Mouse (Mus musculus) thymus, postnatal 36 days (tissue): ENCODE data around the gene Tedc2.

Experiments used
- DNase-seq, 2 experiments: peaks; one replicate each; pipeline ENCODE4 v3.0.0; 2022; ENCODE audit warnings: mixed read lengths in 2 of 2

The Tedc2 gene

DNA sequence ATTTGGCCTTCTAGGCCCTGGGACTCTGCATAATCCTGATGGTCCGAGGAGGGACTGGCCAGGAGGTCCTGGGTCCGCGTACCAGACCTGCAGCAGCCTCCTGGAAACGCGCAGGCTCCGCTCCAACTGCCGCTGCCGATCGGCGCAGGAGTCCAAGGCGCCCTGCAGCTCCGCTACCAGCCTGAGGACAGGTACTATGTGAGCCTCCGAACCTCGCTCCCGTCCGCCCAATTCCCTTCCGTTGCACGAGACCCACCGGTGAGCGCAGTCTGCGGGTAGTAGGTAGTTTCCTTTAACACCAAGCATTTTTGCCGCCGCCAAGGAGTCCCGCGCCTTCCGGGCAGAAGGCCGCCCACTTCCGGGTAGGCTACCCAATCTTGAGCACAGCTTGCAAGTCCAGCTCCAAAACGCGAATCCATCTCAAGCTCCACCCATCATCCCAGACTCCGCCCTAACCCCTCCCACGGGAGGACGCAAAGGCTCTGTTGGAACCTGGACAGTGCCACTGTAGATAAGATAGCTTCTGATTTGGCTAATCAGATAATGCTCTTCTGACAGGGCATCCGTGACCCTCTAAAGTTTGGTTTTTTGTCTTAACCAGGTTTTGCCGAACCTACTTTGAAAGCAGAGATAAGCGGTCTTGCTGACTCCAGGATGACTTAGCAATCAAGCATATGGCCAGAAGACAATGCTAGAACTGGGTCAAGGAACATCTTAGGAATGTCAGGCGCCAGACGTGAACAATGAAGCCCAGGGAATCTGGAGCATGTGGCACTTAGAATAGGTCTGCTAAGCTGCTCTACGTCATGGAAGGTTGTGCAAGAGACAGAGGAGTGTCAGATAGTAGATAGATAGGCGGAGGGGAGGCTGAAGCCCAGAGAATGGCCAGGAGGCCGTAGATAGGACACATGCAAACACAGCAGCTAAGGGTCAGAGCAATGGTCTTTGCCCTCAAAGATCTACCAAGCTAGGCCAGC, at the start of gene Tedc2:
Tedc2 (minus strand) TSS at position 417 of the 977 bp plus-strand sequence.
- DNase-seq, result peak; percentile 90 to 92

DNA sequence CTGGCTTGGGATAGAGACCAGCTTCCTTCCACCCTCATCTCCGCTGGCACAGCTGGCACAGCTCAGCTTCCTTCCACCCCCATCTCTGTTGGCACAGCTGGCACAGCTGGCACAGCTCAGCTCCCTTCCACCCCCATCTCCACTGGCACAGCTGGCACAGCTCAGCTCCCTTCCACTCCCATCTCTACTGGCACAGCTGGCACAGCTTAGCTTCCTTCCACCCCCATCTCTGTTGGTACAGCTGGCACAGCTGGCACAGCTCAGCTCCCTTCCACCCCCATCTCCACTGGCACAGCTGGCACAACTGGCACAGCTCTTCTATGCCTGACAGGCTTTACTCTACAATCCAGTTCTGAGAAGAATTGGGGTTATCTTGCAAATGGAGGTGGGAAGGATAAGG, 46.5 kb upstream of the Tedc2 start:
- no peak for DNase-seq

- no peak for DNase-seq
Observed at GRCm38 (mm10) chr17:24264766-24265165, 44.1 kb upstream of the Tedc2 start.

DNA sequence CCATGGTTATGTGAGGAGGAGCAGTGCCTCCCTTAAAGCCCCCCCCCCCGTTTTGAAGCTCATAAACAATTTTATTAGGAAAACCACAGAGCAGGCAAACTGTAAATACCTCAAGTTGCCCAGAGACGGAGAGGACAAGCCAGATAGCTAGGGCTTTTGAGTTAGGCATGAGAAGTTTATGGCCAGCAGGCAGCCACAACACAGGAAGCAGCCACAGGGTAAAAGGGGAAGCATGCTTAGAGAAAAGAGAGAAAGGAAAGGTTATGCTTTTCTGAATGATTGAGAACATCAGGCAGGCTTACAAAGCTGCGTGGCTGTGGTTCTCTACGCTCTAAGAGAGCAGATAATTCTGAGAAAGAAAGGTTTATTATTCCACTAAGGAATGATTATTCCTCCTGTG, 39.9 kb upstream of the Tedc2 start:
- DNase-seq, result no peak

- no peak for DNase-seq
Observed at GRCm38 (mm10) chr17:24259702-24260101, 39.1 kb upstream of the Tedc2 start.

GRCm38 (mm10) chr17:24258981-24259380, 38.3 kb upstream of the Tedc2 start:
- no peak for DNase-seq

DNA sequence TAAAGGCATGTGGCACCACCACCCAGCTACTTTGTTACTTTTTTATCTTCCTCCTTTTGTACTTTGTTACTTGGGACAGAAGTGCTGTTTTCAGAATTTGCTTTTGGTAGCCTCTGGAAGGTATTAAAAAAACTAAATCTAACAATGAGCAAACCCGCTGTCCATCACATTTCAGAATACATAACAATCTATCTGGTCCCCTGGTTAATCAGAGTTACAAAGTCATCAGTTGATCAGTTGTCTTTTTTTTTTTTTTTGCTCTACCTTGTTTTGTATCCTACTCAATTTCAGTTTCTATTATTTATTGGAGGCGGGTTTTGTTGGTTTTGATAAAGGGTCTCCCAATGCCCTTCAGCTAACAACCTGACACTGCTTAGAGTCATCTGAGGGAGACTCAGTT, 31.7 kb upstream of the Tedc2 start:
- DNase-seq, result no peak

DNA sequence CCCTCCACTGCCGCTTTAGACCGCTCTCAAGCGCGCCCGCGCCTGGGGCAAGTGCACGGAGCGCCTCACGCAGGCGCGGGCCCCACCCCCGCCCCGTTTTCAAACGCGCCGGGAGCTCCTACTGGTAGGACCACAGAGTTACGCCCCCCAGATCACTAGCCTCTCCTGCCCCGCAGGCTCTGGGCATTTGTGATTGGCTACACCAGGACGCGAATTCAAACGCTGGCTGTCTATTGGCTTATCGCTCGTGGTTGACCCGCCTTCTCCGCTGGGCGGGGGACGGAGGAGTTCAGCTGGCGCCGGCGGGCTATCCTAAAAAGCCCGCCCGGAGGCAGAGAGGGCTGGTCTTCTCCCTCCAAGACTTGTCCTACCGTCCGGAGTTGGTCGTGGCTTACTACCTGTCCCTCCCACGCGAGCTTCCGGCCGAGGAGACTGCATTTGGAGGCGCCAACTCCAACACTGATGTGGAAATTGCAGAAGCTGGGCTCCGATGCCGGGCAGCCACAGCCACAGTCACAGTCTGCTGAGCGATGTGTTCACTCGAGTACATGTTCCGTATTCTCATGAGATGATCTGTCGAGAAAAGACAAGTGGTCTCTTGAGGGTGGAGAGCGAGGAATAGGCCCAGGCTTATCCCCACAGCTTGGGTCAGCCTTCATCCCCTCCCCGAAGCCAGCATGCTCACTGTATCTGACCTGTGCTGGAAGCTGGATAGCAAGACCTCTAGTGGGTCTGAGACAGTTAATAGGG, 30.8 kb upstream of the Tedc2 start, which contains the start of gene Ccnf:
Ccnf (minus strand) TSS at position 165 of the 750 bp plus-strand sequence.
- peak; percentile 96 to 97 for DNase-seq

DNA sequence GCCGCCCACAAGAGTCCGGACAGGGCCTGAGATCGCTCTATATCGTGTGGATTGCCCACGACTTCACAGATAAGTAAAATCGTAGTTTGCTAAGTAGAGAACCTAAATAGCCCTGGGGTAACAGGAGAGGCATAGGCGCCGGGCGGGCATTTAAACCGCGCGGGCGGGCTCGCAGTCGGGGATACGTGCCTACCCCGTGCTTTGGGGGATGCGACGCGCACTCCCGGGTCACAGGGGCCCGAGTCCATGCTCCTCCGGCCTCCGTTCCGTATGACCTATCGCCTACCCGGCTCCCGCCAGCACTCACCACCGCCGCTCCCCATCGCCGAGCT, 30.3 kb upstream of the Tedc2 start:
- DNase-seq, result no peak

GRCm38 (mm10) chr17:24248641-24249040, 28.0 kb upstream of the Tedc2 start:
- no peak for DNase-seq

DNA sequence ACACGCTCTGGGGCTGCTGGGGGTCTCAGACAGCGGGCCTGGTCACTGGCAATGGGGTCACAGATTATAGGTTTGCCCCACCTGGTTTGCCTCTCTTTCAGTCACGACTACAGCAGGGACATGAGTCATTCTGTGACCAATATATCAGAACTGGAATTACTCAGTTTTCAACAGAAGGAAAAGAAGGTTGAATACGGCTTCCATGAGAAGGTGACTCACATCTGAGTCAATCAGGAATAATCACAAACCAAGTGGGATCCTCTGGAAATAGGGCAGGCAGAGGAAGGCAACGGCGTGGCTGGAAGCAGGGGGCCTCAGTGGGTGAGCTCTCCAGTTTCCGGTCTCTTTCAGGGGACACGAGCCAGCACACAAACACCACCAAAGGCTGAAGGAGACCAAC, 23.4 kb upstream of the Tedc2 start:
- no peak for DNase-seq

DNA sequence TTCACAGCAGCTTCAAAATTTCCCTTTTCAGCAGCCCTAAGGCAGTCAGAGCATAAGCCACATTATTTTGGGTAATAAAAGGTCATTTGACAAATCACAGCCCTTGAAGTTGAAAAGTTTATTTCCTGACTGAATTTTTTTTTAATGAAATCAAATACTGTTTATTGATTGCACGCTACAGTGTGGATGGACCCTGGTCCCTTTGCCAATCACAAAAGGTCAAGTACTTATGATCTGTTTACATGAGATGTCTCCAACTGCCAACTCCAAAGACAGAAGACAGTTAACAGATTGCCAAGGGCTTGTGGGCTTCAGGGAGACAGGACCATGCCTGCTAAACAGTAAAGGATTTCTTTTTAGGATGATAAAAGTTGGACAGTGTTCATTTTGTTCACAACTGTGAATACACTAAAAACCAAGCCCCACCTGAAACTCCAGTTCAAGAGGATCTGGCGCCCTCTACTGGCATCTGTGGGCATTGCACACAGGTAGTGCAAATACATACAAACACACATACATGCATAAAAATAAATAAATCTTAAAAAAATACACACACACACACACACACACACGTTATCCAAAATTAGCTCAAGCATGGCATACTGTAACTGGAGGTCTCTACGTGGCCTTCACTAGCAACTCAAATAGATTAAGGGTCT, 22.8 kb upstream of the Tedc2 start:
- peak; percentile 46 to 54 for DNase-seq

DNA sequence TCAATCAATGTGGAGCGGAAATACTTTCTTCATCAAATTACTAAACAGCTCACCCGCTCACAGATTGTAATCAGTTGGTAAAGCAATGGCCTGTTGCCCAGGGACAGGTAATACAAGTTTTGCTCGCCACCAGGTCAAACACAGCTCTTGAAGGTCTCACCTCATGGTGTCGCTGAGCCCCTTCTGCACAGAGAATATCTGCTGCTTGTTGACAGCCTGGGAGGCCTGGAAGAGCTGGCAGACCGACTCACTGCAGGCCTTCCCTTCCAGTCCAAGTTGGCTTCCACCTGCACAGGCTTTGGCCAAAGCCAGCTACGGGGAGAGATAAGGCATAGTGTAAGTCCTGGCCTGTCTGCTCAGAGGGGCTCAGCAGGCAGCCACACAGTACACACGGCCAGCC, 16.3 kb upstream of the Tedc2 start:
- DNase-seq, result no peak

DNA sequence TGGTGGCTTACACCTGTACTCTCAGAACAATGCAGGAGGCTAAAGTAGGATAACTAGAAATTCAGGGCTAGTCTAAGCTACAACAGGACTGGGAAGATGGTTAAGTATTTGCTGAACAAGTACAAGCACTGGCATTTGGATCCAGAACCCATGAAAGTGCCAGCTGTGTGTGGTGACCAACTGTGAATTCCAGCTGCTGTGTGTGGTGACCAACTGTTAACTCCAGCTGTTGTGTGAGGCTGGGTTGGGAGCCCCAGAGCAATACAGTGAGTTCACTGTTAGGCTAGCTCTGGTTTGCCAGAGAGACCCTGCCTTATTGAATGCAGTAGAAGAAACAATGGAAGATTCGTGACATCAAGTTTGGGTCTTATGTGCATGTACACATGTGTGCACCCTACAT, 15.8 kb upstream of the Tedc2 start:
- DNase-seq, result no peak

- DNase-seq, result no peak
Observed at GRCm38 (mm10) chr17:24227941-24228340, 7.3 kb upstream of the Tedc2 start.

- DNase-seq, result no peak
Observed at GRCm38 (mm10) chr17:24226721-24227120, 6.1 kb upstream of the Tedc2 start.

- DNase-seq, result no peak
Observed at GRCm38 (mm10) chr17:24225851-24226250, 5.2 kb upstream of the Tedc2 start.

DNA sequence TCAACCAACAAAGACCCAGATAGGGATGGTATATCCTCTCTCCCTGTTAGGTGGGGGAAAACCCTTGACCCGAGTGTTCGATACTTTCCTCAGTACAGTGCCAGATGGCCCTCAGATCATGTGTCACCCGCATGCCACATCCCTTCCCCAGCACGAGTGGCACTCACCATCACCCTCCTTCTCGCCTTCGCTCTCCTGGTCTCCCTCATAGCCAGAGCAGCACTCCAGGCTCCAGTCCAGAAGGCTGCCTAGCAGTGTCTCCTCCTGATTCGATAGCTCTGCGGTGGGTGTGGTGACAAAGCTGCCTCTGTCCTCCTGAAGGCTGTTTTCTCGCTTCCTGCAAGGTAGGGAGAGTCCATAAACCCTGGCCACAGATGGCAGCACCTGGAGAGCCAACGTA, 4.1 kb upstream of the Tedc2 start:
- DNase-seq, result no peak

DNA sequence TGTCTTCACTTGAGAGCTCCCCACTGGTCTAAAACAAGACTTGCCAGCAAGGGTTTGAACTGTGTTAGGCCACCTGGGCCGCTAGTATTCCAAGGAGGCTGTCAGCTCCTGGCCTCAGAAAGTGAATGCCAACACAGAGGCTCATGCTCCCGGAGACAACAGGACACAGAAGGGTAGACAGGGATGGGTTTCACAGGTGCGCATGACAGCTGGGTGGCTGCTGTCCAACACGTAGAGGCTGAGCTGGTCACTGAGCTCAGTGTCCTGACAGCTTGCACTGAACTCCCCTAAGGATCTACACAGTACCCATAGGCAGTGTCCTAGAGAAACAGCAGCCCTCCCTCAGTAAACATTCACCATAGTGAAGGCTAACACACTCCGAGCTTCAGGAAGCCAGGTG, 2.9 kb upstream of the Tedc2 start:
- DNase-seq, result no peak

DNA sequence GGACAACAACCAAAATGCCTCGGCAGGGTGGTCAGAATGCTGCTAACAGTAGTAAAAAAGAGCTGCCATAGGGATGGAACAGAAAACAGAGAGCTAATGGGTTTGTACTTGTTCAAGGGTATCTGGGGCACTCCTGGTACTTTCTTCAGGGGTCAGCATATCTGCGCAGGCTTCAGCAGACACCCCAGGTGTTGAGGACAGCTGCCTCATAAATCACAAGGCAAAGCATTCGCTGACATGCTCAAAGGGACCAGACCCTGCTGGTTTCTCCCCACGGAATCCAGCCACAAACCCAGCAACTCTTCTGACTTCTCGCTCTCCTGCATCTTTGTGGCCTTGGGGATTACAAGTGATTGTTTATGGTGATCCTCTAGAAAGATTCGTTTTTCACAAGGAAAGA, 2.0 kb upstream of the Tedc2 start:
- DNase-seq, result no peak

GRCm38 (mm10) chr17:24216836-24217235, 3.8 kb downstream of the Tedc2 start:
- DNase-seq, result no peak

DNA sequence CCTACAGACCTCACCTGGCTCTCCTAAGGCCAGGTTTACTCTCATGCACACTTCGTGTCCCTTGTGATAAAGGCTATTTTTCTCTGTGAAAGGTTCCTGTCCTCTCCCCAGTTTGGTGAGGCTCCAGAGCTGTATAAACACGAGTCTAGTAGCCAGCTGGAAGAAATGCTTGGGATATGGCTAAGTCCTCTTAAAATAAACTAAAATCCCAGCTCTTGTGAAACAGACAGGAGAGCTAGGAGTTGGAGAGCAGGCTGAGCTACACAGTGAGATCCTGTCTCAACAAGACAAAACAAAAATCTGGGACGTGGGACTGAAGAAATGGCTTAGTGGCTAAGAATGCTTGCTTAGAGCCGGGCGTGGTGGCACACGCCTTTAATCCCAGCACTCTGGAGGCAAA, 7.5 kb downstream of the Tedc2 start:
- DNase-seq, result no peak

DNA sequence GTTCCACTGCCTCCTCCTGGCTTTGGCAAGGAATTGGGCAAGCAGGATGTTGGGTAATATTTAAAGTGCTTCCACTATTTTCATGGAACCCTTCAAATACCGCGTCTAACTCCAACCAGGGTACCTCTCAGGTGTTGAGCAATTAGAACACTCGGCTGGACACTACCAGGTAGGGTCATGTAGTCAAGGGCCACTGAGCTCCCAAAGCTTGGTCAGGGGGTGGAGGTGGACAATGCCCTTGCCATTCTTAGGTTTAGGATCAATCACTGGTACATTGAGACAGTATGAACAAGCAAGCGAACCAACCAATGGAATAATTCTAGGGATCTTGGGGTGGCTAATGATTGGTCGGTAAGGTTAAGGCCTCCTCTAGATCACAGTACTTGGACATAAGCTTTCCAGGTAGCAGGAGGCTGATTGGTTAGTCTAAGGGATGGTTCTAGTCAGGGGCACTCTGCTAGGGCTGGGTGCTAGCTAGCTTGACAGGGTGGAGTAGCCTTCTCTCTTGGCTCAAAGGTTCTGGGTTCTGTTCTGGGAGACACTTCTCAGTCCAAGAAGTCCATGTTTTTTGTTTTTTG, 8.1 kb downstream of the Tedc2 start:
- DNase-seq, result no peak
